Mouse (Mus musculus) MEL (cell line): ENCODE results near the gene Nip7. TPM values are rescaled to one million over a fixed set of nuclear protein-coding genes. Genes with fewer than 3 reads are reported as not detected.

Source experiments
- polyA plus RNA-seq, 2 experiments: library from polyadenylated mRNA; stranded (reverse) in 1 of 2; unstranded in 1 of 2; fragments of >175 nt in 1 of 2; fragments of >200 nt in 1 of 2; gene quantifications; 2 replicates each; pipeline versions ENCODE4 v1.2.1 to v1.2.4; 2012; ENCODE audit warnings: low replicate concordance in 2 of 2, low read depth in 1 of 2; ENCODE audit not compliant: insufficient read length in 2 of 2, insufficient read depth in 1 of 2, missing spikeins in 1 of 2
- total RNA-seq: library from RNA; depleted of rRNA; stranded (reverse); fragments of 300-350 nt; gene quantifications from 2 replicates; pipeline ENCODE4 v1.2.3, GENCODE M21; 2012; rRNA removed

Gene Nip7
- total and polyA plus RNA-seq, 3 experiments, result 189 to 336 (median 278) TPM

Other genes starting within 250 kb of the Nip7 start
- gene Has3, start 186.6 kb upstream of the Nip7 start, total RNA-seq, result 3.7 and 5.8 TPM in 2 replicates
- gene Has3, start 186.6 kb upstream of the Nip7 start, polyA plus RNA-seq, result under 1 TPM in 1 of 2 experiments, not detected in 1; 0.40 TPM
- gene Utp4, start 163.2 kb upstream of the Nip7 start, total RNA-seq, result 165 and 174 TPM in 2 replicates
- 100 to 1,000 TPM; 123 to 218 TPM for gene Utp4, start 163.2 kb upstream of the Nip7 start, polyA plus RNA-seq
- 3.0 and 3.6 TPM in 2 replicates for gene Sntb2, start 121.1 kb upstream of the Nip7 start, total RNA-seq
- 1 to 10 TPM in 1 of 2 experiments, not detected in 1; 3.8 TPM for gene Sntb2, start 121.1 kb upstream of the Nip7 start, polyA plus RNA-seq
- gene Vps4a, start 25.7 kb upstream of the Nip7 start, total RNA-seq, result 32.3 and 38.1 TPM in 2 replicates
- gene Vps4a, start 25.7 kb upstream of the Nip7 start, polyA plus RNA-seq, result 10 to 100 TPM in 1 of 2 experiments, not detected in 1; 43.2 TPM
- 39.0 and 43.6 TPM in 2 replicates for gene Pdf, start 8.3 kb upstream of the Nip7 start, total RNA-seq
- gene Pdf, start 8.3 kb upstream of the Nip7 start, polyA plus RNA-seq, result 10 to 100 TPM in 1 of 2 experiments, not detected in 1; 36.0 TPM
- gene Cog8, start 188 bp upstream of the Nip7 start, total RNA-seq, result 18.1 and 27.2 TPM in 2 replicates
- gene Cog8, start 188 bp upstream of the Nip7 start, polyA plus RNA-seq, result 10 to 100 TPM in 1 of 2 experiments, not detected in 1; 27.0 TPM
- gene Tmed6, start 8.8 kb downstream of the Nip7 start, total RNA-seq, result not detected in 2 replicates
- not detected for gene Tmed6, start 8.8 kb downstream of the Nip7 start, polyA plus RNA-seq
- 14.1 and 15.0 TPM in 2 replicates for gene Terf2, start 39.7 kb downstream of the Nip7 start, total RNA-seq
- 10 to 100 TPM in 1 of 2 experiments, not detected in 1; 36.7 TPM for gene Terf2, start 39.7 kb downstream of the Nip7 start, polyA plus RNA-seq
- 66.5 and 67.9 TPM in 2 replicates for gene Cyb5b, start 93.8 kb downstream of the Nip7 start, total RNA-seq
- 10 to 100 TPM; 69.4 to 79.1 TPM for gene Cyb5b, start 93.8 kb downstream of the Nip7 start, polyA plus RNA-seq
- 4.2 and 5.1 TPM in 2 replicates for gene Nfat5, start 236.6 kb downstream of the Nip7 start, total RNA-seq
- 10 to 100 TPM in 1 of 2 experiments, not detected in 1; 11.3 TPM for gene Nfat5, start 236.6 kb downstream of the Nip7 start, polyA plus RNA-seq